ENCODE assay signal across 9 mouse cellular contexts in genomic region chr5:146692361-146692975, GRCm38 (mm10).
A peak's percentile ranks its signal among the peaks of the same experiment; 100 is the strongest.
DNase-seq lines count a peak whose midpoint lies in the region; ATAC-seq and TF ChIP-seq lines count a peak whose summit lies in the region.
"Had no signal": no experiment of that assay in that cellular context is flagged by ENCODE, and none has a peak within 500 bp of the region (broad histone marks: within the 10 kb centered on the region; RNA-seq: fewer than 3 reads in every experiment).

No protein-coding gene starts in this region.

- no peak overlapping the region for H3K4me3 ChIP-seq in heart, embryonic 10.5 days
- H3K4me3 ChIP-seq in liver, postnatal 0 days (ENCODE audit: low read depth, low read length), result no peak overlapping the region
- H3K4me3 ChIP-seq in stomach, postnatal 0 days (ENCODE audit: low read depth, low read length), result no peak overlapping the region
- H3K4me3 ChIP-seq: midbrain, embryonic 12.5 days had no signal

- no peaks in the 10 kb centered on the region for H3K36me3 ChIP-seq in heart, embryonic 10.5 days
- H3K36me3 ChIP-seq in liver, postnatal 0 days (replicated peaks; ENCODE audit: insufficient read depth, low read length), result no peaks in the 10 kb centered on the region
- H3K36me3 ChIP-seq in stomach, postnatal 0 days (ENCODE audit: control insufficient read depth, insufficient read depth, low read length), result no peaks in the 10 kb centered on the region
- H3K36me3 ChIP-seq: midbrain, embryonic 12.5 days had no signal

- H3K9ac ChIP-seq in liver, postnatal 0 days (replicated peaks), result peak overlapping the region; percentile 37
- H3K9ac ChIP-seq in stomach, postnatal 0 days (ENCODE audit: low read length), result no peak overlapping the region
- H3K9ac ChIP-seq: midbrain, embryonic 12.5 days had no signal

- H3K27ac ChIP-seq in heart, embryonic 10.5 days, result peak overlapping the region; percentile 76
- H3K27ac ChIP-seq in liver, postnatal 0 days (ENCODE audit: low read depth), result peak overlapping the region; percentile 81
- peak overlapping the region; percentile 69 for H3K27ac ChIP-seq in stomach, postnatal 0 days (replicated peaks)
- H3K27ac ChIP-seq: midbrain, embryonic 12.5 days had no signal

- peak overlapping the region; percentile 55 for H3K4me2 ChIP-seq in liver, postnatal 0 days (ENCODE audit: low read depth, low read length)
- H3K4me2 ChIP-seq in stomach, postnatal 0 days (replicated peaks; ENCODE audit: low read depth), result no peak overlapping the region
- H3K4me2 ChIP-seq: midbrain, embryonic 12.5 days had no signal

- no peaks in the 10 kb centered on the region for H3K27me3 ChIP-seq in heart, embryonic 10.5 days (ENCODE audit: insufficient read depth, poor library complexity, severe bottlenecking)
- no peaks in the 10 kb centered on the region for H3K27me3 ChIP-seq in Patski
- H3K27me3 ChIP-seq in liver, postnatal 0 days (ENCODE audit: insufficient read depth, low read length), result no peaks in the 10 kb centered on the region
- H3K27me3 ChIP-seq in stomach, postnatal 0 days (ENCODE audit: control insufficient read depth, insufficient read depth, low read length), result no peaks in the 10 kb centered on the region

- peak; percentile 62 for ATAC-seq in Patski
- peak; percentile 30 for ATAC-seq in liver, postnatal 0 days
- peak; percentile 35; the same call in 1 of the 2 replicates for ATAC-seq in stomach, postnatal 0 days (ENCODE audit: low FRiP score, low TSS enrichment)

- H3K9me3 ChIP-seq in heart, embryonic 10.5 days, result no peaks in the 10 kb centered on the region
- H3K9me3 ChIP-seq in liver, postnatal 0 days (ENCODE audit: low read length), result no peaks in the 10 kb centered on the region
- H3K9me3 ChIP-seq in stomach, postnatal 0 days (ENCODE audit: control insufficient read depth, low read length), result no peaks in the 10 kb centered on the region
- H3K9me3 ChIP-seq: midbrain, embryonic 12.5 days had no signal

- no peak for TF ChIP-seq EP300 in liver, postnatal 0 days (IDR thresholded peaks at IDR 0.05; ENCODE audit: low read depth)
- no peak for TF ChIP-seq EP300 in stomach, postnatal 0 days (optimal IDR thresholded peaks at IDR 0.05)

- 28% methylated on average over 7 of the region's 7 CpGs for WGBS in heart, embryonic 10.5 days
- 20% methylated on average over 7 of the region's 7 CpGs for WGBS in liver, postnatal 0 days (ENCODE audit: insufficient replicate concordance)
- WGBS in stomach, postnatal 0 days, result 10% methylated on average over 7 of the region's 7 CpGs

- peaks cover 16% of the 10 kb centered on the region for H3K4me1 ChIP-seq in heart, embryonic 10.5 days
- peaks cover 37% of the 10 kb centered on the region for H3K4me1 ChIP-seq in liver, postnatal 0 days (ENCODE audit: insufficient read depth)
- 0 out of 2 replicates have a peak, but pooled peaks cover 6% of the 10 kb centered on the region for H3K4me1 ChIP-seq in stomach, postnatal 0 days (replicated peaks; ENCODE audit: control insufficient read depth, insufficient read depth)
- H3K4me1 ChIP-seq: midbrain, embryonic 12.5 days had no signal

- CTCF ChIA-PET in Patski (lab: Charles Lee), result interaction anchor here (0.7 to 5.0 kb wide), 19 partner anchors 10 to 213 kb away, joined by 3 to 60 read pairs (median 7); partner anchors contain the start of gene Rasl11a

- peak; percentile 80 for DNase-seq in heart, embryonic 10.5 days (ENCODE audit: low spot score)
- no peak for DNase-seq in heart, adult 11 months
- peak; percentile 97 for DNase-seq in Patski (ENCODE audit: low read depth, low spot score)
- DNase-seq in kidney, adult 18-20 months, result peak; percentile 77
- DNase-seq in liver, postnatal 0 days, result peak; percentile 59
- peak; percentile 54 for DNase-seq in stomach, postnatal 0 days (ENCODE audit: low spot score)
- no peak for DNase-seq in adrenal gland, postnatal 10 days
- DNase-seq in spleen, postnatal 4 days (ENCODE audit: low spot score in 2 of 2), result no peak

- in situ Hi-C loops in Patski (cut with MboI; ENCODE audit: low pct_unique_long_range_greater_than_20kb), result loop anchor here (5.0 to 25.0 kb wide), 3 partner anchors 155 to 1020 kb away; partner anchors contain the start of gene Rasl11a

- no peak for TF ChIP-seq CTCF in Patski (IDR thresholded peaks at IDR 0.05)
- TF ChIP-seq CTCF in liver, postnatal 0 days (IDR thresholded peaks at IDR 0.05; ENCODE audit: low read depth), result peak; percentile 24; the same call in 1 of the 2 replicates
- no peak for TF ChIP-seq CTCF in stomach, postnatal 0 days (IDR thresholded peaks at IDR 0.05; ENCODE audit: low read depth)

- POLR2A ChIA-PET in Patski (lab: Charles Lee), result interaction anchor here (0.7 to 7.6 kb wide), 12 partner anchors 9 to 212 kb away, joined by 3 to 85 read pairs (median 7); partner anchors contain the start of genes Rasl11a and Usp12

Comparison
In these comparisons a context has a peak if more than half of its experiments do, and no peak if none do; other contexts are left out.
1. DNase-seq: peak in heart, embryonic 10.5 days (single experiment), Patski (single experiment), kidney, adult 18-20 months (single experiment), liver, postnatal 0 days (single experiment) and stomach, postnatal 0 days (single experiment); none in heart, adult 11 months (single experiment), adrenal gland, postnatal 10 days (single experiment) and spleen, postnatal 4 days (0 of 2).
2. Peak in every context shown above with its lines, with median percentiles within 50 percentile points of each other: H3K27ac ChIP-seq and ATAC-seq.